Mouse (Mus musculus) MEL (cell line): ENCODE data around the gene 1700024P04Rik.

ENCODE experiments used
- CTCF ChIP-seq, 3 experiments: IDR thresholded peaks in 2 of 3; conservative IDR thresholded peaks in 1 of 3; 2 replicates each; pipeline ENCODE4 v1.5.1; 2011 to 2012; ENCODE audit warnings: low read length in 3 of 3, low read depth in 2 of 3, mild to moderate bottlenecking in 2 of 3, improper control_type of control experiment in 1 of 3, inconsistent platforms in 1 of 3, mixed read lengths in 1 of 3, moderate library complexity in 1 of 3; ENCODE audit not compliant: control insufficient read depth in 1 of 3, insufficient read depth in 1 of 3, poor library complexity in 1 of 3, severe bottlenecking in 1 of 3
- EP300 ChIP-seq, 2 experiments: IDR thresholded peaks; 2 replicates each; pipeline ENCODE4 v1.6.1; 2011; ENCODE audit warnings: improper control_type of control experiment in 2 of 2, low read length in 2 of 2, low read depth in 1 of 2, mild to moderate bottlenecking in 1 of 2
- MEF2A ChIP-seq: IDR thresholded peaks from 2 replicates; pipeline ENCODE4 v1.6.1; 2014; ENCODE audit warnings: low read depth, mild to moderate bottlenecking, inconsistent platforms, low read length, improper control_type of control experiment; ENCODE audit not compliant: poor library complexity, insufficient replicate concordance, severe bottlenecking; ENCODE audit errors: extremely low read depth
- MYC ChIP-seq: IDR thresholded peaks from 2 replicates; pipeline ENCODE4 v1.6.1; 2011; ENCODE audit warnings: low read depth, mild to moderate bottlenecking, low read length, improper control_type of control experiment, moderate library complexity
- POLR2A ChIP-seq, 2 experiments: IDR thresholded peaks; 2 replicates each; pipeline ENCODE4 v1.6.1; 2011 to 2012; ENCODE audit warnings: low read length in 2 of 2, mild to moderate bottlenecking in 2 of 2, control low read depth in 1 of 2, improper control_type of control experiment in 1 of 2, low read depth in 1 of 2, moderate library complexity in 1 of 2; ENCODE audit not compliant: control insufficient read depth in 1 of 2, insufficient read depth in 1 of 2, poor library complexity in 1 of 2
- POLR2AphosphoS2 ChIP-seq: IDR thresholded peaks from 2 replicates; pipeline ENCODE4 v1.6.1; 2011; ENCODE audit warnings: low read length, improper control_type of control experiment
- POLR2AphosphoS5 ChIP-seq: IDR thresholded peaks from 2 replicates; pipeline ENCODE4 v1.6.1; 2012; ENCODE audit warnings: low read depth, borderline replicate concordance, mild to moderate bottlenecking, inconsistent platforms, low read length, moderate library complexity, mixed read lengths
- USF2 ChIP-seq, 2 experiments: IDR thresholded peaks; 2 replicates each; pipeline ENCODE4 v1.6.1; 2011 to 2012; ENCODE audit warnings: improper control_type of control experiment in 2 of 2, low read length in 2 of 2, borderline replicate concordance in 1 of 2, inconsistent platforms in 1 of 2, low read depth in 1 of 2, mild to moderate bottlenecking in 1 of 2; ENCODE audit not compliant: insufficient read depth in 1 of 2
- ZKSCAN1 ChIP-seq: IDR thresholded peaks from 2 replicates; pipeline ENCODE4 v1.6.1; 2012; ENCODE audit warnings: low read depth, mild to moderate bottlenecking, inconsistent platforms, low read length, improper control_type of control experiment, moderate library complexity
- ZMIZ1 ChIP-seq: IDR thresholded peaks from 2 replicates; pipeline ENCODE4 v1.6.1; 2012; ENCODE audit warnings: low read depth, mild to moderate bottlenecking, inconsistent platforms, low read length, improper control_type of control experiment, moderate library complexity
- ZNF384 ChIP-seq: IDR thresholded peaks from 2 replicates; pipeline ENCODE4 v1.6.1; 2012; ENCODE audit warnings: low read depth, mild to moderate bottlenecking, inconsistent platforms, low read length, improper control_type of control experiment

DNA sequence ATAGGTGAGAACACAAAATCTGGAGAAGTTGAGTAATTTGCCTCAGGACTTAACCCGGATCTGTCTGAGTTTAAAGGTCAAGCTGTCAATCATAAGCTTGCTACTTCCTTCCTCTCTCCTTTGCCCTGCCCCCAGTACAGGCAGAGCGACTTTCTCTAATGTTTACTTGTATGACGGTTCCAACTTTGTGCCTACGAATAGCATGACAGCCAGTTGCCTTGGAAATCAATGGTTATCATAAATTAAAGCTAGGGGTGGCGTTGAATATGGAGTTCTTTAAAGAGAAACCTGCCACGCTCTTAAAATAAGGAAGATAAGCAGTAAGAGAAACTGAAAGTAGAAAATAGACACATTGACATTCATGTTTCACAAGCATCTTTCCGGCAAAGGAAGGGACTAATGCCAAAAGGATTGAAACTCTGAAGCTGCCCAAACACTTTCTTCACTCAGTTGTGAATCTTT, 39.7 kb downstream of the 1700024P04Rik start:
- no peak for TF ChIP-seq POLR2AphosphoS5
- TF ChIP-seq EP300 (IDR thresholded peaks at IDR 0.05; ENCODE audit: low read depth in 1 of 2, low read length in 2 of 2): peak in 1 of 2 experiments; percentile 27; a peak in 1 of 4 replicates
- peak in 1 of 2 experiments; percentile 52; a peak in 2 of 4 replicates for TF ChIP-seq POLR2A (IDR thresholded peaks at IDR 0.05; ENCODE audit: control insufficient read depth in 1 of 2, insufficient read depth in 1 of 2, low read depth in 1 of 2, low read length in 2 of 2, poor library complexity in 1 of 2)
- TF ChIP-seq MYC: 0 out of 2 replicates have a peak, but pooled peaks have one; percentile 39
- no peak for TF ChIP-seq ZMIZ1
- TF ChIP-seq POLR2AphosphoS2: no peak
- no peak for TF ChIP-seq CTCF (IDR thresholded peaks at IDR 0.05 in 2 of 3, conservative IDR thresholded peaks at IDR 0.05 in 1 of 3; ENCODE audit: control insufficient read depth in 1 of 3, insufficient read depth in 1 of 3, low read depth in 2 of 3, low read length in 3 of 3, poor library complexity in 1 of 3, severe bottlenecking in 1 of 3)
- TF ChIP-seq ZKSCAN1: no peak
- no peak for TF ChIP-seq MEF2A
- no peak for TF ChIP-seq ZNF384
- TF ChIP-seq USF2 (IDR thresholded peaks at IDR 0.05; ENCODE audit: borderline replicate concordance in 1 of 2, insufficient read depth in 1 of 2, low read depth in 1 of 2, low read length in 2 of 2): no peak
